Mouse (Mus musculus) CH12.LX (cell line): ENCODE data around the gene Clpsl2. TPM values are rescaled to one million over a fixed set of nuclear protein-coding genes. Genes with fewer than 3 reads are reported as not detected.
"Not testable (repeated sequence)": the region's sequence is repeated elsewhere in the genome, so short reads cannot be mapped to it uniquely, and the experiment has no call there.

ENCODE experiments used
- DNase-seq: peaks from one replicate; pipeline ENCODE4 v3.0.0-alpha.2; 2013; ENCODE audit errors: extremely low read depth
- H3K27ac ChIP-seq: 2 replicates; pipeline ENCODE4 v1.5.1; 2012; ENCODE audit warnings: low read depth, mild to moderate bottlenecking, control low read depth, moderate library complexity; ENCODE audit not compliant: insufficient read depth
- H3K27me3 ChIP-seq: replicated peaks from 2 replicates; pipeline ENCODE3; 2012; ENCODE audit warnings: inconsistent platforms
- H3K36me3 ChIP-seq, 2 experiments: replicated peaks in 1 of 2; 2 replicates each; pipeline versions ENCODE3 to v1.6.1; 2012; ENCODE audit warnings: inconsistent platforms in 1 of 2, low read length in 1 of 2, mild to moderate bottlenecking in 1 of 2, mixed read lengths in 1 of 2, moderate library complexity in 1 of 2; ENCODE audit not compliant: control insufficient read depth in 1 of 2, insufficient read depth in 1 of 2
- H3K4me1 ChIP-seq, 2 experiments: 2 replicates each; pipeline ENCODE4 v1.6.1; 2012; ENCODE audit warnings: inconsistent platforms in 1 of 2, moderate library complexity in 1 of 2; ENCODE audit not compliant: insufficient read depth in 2 of 2, control insufficient read depth in 1 of 2
- H3K4me2 ChIP-seq: 2 replicates; pipeline ENCODE4 v1.6.1; 2012; ENCODE audit warnings: low read depth, mild to moderate bottlenecking, control low read depth; ENCODE audit not compliant: poor library complexity, insufficient read depth, severe bottlenecking
- H3K4me3 ChIP-seq, 3 experiments: fragments of 150-350 bp in 1 of 3; sonication (generic) in 1 of 3; replicated peaks in 1 of 3; 2 replicates each; pipeline versions ENCODE3 to v1.5.1; 2011 to 2012; ENCODE audit warnings: low read depth in 2 of 3, low read length in 2 of 3, mild to moderate bottlenecking in 2 of 3, moderate library complexity in 2 of 3, control low read depth in 1 of 3, improper control_type of control experiment in 1 of 3, inconsistent platforms in 1 of 3, mixed read lengths in 1 of 3; ENCODE audit not compliant: poor library complexity in 1 of 3
- H3K79me2 ChIP-seq: replicated peaks from 2 replicates; pipeline ENCODE4 v1.6.1; 2012; ENCODE audit warnings: mild to moderate bottlenecking, moderate library complexity; ENCODE audit not compliant: control insufficient read depth, poor library complexity, insufficient read depth, severe bottlenecking; ENCODE audit errors: extremely low read depth
- H3K9ac ChIP-seq: 2 replicates; pipeline ENCODE4 v1.6.1; 2012; ENCODE audit warnings: low read depth, mild to moderate bottlenecking, control low read depth, moderate library complexity; ENCODE audit not compliant: insufficient read depth
- H3K9me3 ChIP-seq: replicated peaks from 2 replicates; pipeline ENCODE3; 2012; ENCODE audit warnings: low read length, inconsistent platforms, mixed read lengths
- EP300 ChIP-seq: IDR thresholded peaks from 2 replicates; pipeline ENCODE4 v1.6.1; 2011; ENCODE audit warnings: low read length, improper control_type of control experiment
- IRF4 ChIP-seq: IDR thresholded peaks from 2 replicates; pipeline ENCODE4 v1.6.1; 2014; ENCODE audit warnings: low read depth, mild to moderate bottlenecking, inconsistent platforms, low read length, improper control_type of control experiment
- JUN ChIP-seq: IDR thresholded peaks from 2 replicates; pipeline ENCODE4 v1.6.1; 2011; ENCODE audit warnings: low read depth, mild to moderate bottlenecking, low read length, improper control_type of control experiment, moderate library complexity; ENCODE audit not compliant: insufficient read depth
- JUND ChIP-seq: conservative IDR thresholded peaks from 2 replicates; pipeline ENCODE4 v1.6.1; 2011; ENCODE audit warnings: low read depth, low read length, improper control_type of control experiment
- KAT2A ChIP-seq: IDR thresholded peaks from 2 replicates; pipeline ENCODE4 v1.6.1; 2012; ENCODE audit warnings: low read length, improper control_type of control experiment, inconsistent platforms; ENCODE audit not compliant: insufficient replicate concordance
- MAZ ChIP-seq: IDR thresholded peaks from 2 replicates; pipeline ENCODE4 v1.6.1; 2012; ENCODE audit warnings: low read depth, mild to moderate bottlenecking, inconsistent platforms, low read length, improper control_type of control experiment, moderate library complexity
- MEF2A ChIP-seq: IDR thresholded peaks from 2 replicates; pipeline ENCODE4 v1.6.1; 2014; ENCODE audit warnings: low read depth, mild to moderate bottlenecking, inconsistent platforms, low read length, improper control_type of control experiment, borderline replicate concordance
- RCOR1 ChIP-seq: conservative IDR thresholded peaks from 2 replicates; pipeline ENCODE4 v1.6.1; 2012; ENCODE audit warnings: low read depth, mild to moderate bottlenecking, inconsistent platforms, low read length, improper control_type of control experiment
- TBP ChIP-seq: conservative IDR thresholded peaks from 2 replicates; pipeline ENCODE4 v1.6.1; 2011; ENCODE audit warnings: low read depth, low read length, improper control_type of control experiment
- UBTF ChIP-seq: IDR thresholded peaks from 2 replicates; pipeline ENCODE4 v1.6.1; 2012; ENCODE audit warnings: low read depth, mild to moderate bottlenecking, inconsistent platforms, low read length, improper control_type of control experiment, moderate library complexity
- USF1 ChIP-seq: IDR thresholded peaks from 2 replicates; pipeline ENCODE4 v1.6.1; 2014; ENCODE audit warnings: low read depth, mild to moderate bottlenecking, inconsistent platforms, low read length, improper control_type of control experiment
- USF2 ChIP-seq: conservative IDR thresholded peaks from 2 replicates; pipeline ENCODE4 v1.6.1; 2011; ENCODE audit warnings: low read depth, low read length, improper control_type of control experiment
- ZMIZ1 ChIP-seq: IDR thresholded peaks from 2 replicates; pipeline ENCODE4 v1.6.1; 2012; ENCODE audit warnings: low read depth, mild to moderate bottlenecking, inconsistent platforms, low read length, improper control_type of control experiment
- dilution Hi-C: fragments of 300-500 bp; cut with MboI; formaldehyde crosslinking; loops from 2 replicates; pipeline ENCODE4 v1.14.3; 2020; ENCODE audit warnings: low sequenced_read_pairs; ENCODE audit not compliant: extremely low pct_unique_long_range_greater_than_20kb, extremely low pct_ligation_motif_present
- in situ Hi-C: fragments of 300-500 bp; cut with MboI; formaldehyde crosslinking; loops from 3 replicates; pipeline ENCODE4 v1.14.3; 2019; ENCODE audit warnings: low sequenced_read_pairs, low pct_ligation_motif_present, low pct_unique_long_range_greater_than_20kb, mixed read lengths
- polyA plus RNA-seq: library from polyadenylated mRNA; unstranded; fragments of >175 nt; gene quantifications from 2 replicates; pipeline ENCODE4 v1.2.1, GENCODE M21; 2012; ENCODE audit warnings: low read depth; ENCODE audit not compliant: insufficient read length
- total RNA-seq, 2 experiments: library from RNA; depleted of rRNA; stranded (reverse); fragments of 300-350 nt in 1 of 2; fragments of >200 nt in 1 of 2; gene quantifications; 2 replicates each; pipeline ENCODE4 v1.2.3; 2012 to 2014

The Clpsl2 gene
- total and polyA plus RNA-seq, 3 experiments = not detected

GRCm38 (mm10) chr17:28553040-28553793, 4.0 kb downstream of the Clpsl2 start (continued):
- no peak for TF ChIP-seq RCOR1
- no peak for TF ChIP-seq KAT2A
- TF ChIP-seq ZMIZ1 = no peak
- no peak for TF ChIP-seq JUND
- TF ChIP-seq IRF4 = peak; percentile 47; the same call in 1 of the 2 replicates
- TF ChIP-seq USF1 = no peak

GRCm38 (mm10) chr17:28554021-28554420, 4.8 kb downstream of the Clpsl2 start:
- H3K9ac ChIP-seq, H3K79me2 ChIP-seq, H3K9me3 ChIP-seq, H3K4me2 ChIP-seq, DNase-seq, H3K27ac ChIP-seq, H3K4me3 ChIP-seq, dilution Hi-C loops, H3K36me3 ChIP-seq, in situ Hi-C loops: not testable (repeated sequence)
- H3K4me1 ChIP-seq = peaks cover 0 to 19% of the 10 kb centered on the region in 2 experiments; a peak in 2 of 4 replicates
- peaks cover 32% of the 10 kb centered on the region for H3K27me3 ChIP-seq

GRCm38 (mm10) chr17:28556635-28557396, 7.6 kb downstream of the Clpsl2 start:
- Histone ChIP-seq H3K79me2 (no peaks in the 10 kb centered on the region), H3K4me2 (no peak overlapping the region), H3K4me3 (no peak overlapping the region), H3K36me3 (no peaks in the 10 kb centered on the region)
- DNase-seq = no peak
- TF ChIP-seq USF1 (peak; percentile 41; the same call in 1 of the 2 replicates), USF2 (peak; percentile 37), TBP (no peak), MAZ (no peak), UBTF (no peak), JUN (no peak), MEF2A (no peak), ZMIZ1 (no peak), EP300 (no peak)
- TF ChIP-seq, all 38 proteins: peak for 2
- dilution Hi-C loops = no loop called here
- Histone ChIP-seq H3K4me1 (peaks cover 0 to 19% of the 10 kb centered on the region in 2 experiments; a peak in 2 of 4 replicates), H3K27me3 (peaks cover 26% of the 10 kb centered on the region), H3K9me3 (peaks cover 3% of the 10 kb centered on the region), H3K27ac (no peak overlapping the region), H3K9ac (no peak overlapping the region)
- in situ Hi-C loops = no loop called here
